Mouse (Mus musculus) bone marrow macrophage, adult 2 months (primary cell): Measurements from ENCODE around the gene Rfc1.

Source experiments
- CTCF ChIP-seq: IDR thresholded peaks from 2 replicates; pipeline ENCODE4 v1.5.1; 2012; ENCODE audit warnings: low read depth, mild to moderate bottlenecking, low read length, moderate library complexity
- POLR2A ChIP-seq: IDR thresholded peaks from 2 replicates; pipeline ENCODE4 v1.6.1; 2012; ENCODE audit warnings: mild to moderate bottlenecking, low read depth, low read length, borderline replicate concordance

- no peak for TF ChIP-seq CTCF
- no peak for TF ChIP-seq POLR2A
Measured at GRCm38 (mm10) chr5:65250185-65250855, 85.2 kb downstream of the Rfc1 start.
